Mouse (Mus musculus): Measurements from ENCODE around the gene Ahnak.
"Not testable (repeated sequence)": the region's sequence is repeated elsewhere in the genome, so short reads cannot be mapped to it uniquely, and the experiment has no call there.

Gene Ahnak

DNA sequence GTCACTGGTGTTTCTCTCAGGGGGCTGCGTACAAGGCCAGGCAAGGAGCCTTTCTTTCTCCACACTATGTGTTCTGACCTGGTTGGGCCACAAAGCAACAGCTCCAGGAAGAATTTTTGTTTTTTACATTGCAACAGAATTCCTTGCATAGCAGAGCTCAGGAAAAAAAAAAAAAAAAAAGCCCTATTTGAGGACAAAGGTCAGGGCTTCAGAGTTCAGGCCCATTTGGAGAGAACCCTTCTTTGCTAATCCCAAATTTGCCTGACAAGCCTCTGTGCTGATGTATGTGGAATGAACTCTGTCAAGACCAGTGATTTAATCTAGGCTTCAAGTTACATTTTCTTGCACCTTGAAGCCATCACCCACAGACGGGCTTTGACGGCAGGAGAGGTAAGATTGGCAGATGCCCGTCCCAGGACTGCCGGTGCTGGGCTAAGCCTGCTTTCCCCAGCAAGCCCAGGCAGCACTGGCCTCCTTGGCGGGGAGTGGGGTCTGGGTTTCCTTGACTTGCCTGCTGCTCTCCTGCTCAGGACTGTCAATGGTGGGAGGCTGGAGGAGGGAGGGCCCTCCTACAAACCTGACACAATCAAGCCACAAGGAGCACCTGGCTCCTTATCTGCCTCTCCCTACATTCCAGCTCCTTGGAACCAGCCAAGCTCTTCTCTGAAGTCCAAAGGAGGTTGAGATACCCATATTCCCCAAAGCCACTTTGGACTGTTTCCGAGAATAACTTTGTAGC is 58.3 kb downstream of the Ahnak start:
- DNase-seq: no peak

DNA sequence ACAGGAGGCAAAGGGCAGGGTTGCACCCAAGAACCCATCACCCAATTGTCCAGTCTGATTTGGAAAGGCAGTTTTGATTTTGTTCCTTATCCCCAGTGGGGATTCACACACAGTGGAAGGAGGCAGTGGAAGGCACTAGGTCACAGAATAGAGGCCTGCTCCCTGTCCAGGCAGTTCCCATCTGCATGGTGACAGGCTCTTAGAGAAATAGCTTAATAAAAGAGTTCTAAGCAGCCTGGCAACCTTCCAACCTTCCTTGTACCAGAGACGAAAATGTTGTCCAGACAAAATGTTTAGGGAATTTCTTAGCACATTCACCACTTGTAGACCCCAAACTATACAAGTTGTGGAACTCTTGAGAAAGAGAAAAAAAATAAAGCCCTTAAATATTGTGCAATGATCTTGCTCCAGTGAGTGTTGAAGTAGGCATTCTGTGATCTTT is 58.9 kb downstream of the Ahnak start:
- peak; percentile 48 for DNase-seq

DNA sequence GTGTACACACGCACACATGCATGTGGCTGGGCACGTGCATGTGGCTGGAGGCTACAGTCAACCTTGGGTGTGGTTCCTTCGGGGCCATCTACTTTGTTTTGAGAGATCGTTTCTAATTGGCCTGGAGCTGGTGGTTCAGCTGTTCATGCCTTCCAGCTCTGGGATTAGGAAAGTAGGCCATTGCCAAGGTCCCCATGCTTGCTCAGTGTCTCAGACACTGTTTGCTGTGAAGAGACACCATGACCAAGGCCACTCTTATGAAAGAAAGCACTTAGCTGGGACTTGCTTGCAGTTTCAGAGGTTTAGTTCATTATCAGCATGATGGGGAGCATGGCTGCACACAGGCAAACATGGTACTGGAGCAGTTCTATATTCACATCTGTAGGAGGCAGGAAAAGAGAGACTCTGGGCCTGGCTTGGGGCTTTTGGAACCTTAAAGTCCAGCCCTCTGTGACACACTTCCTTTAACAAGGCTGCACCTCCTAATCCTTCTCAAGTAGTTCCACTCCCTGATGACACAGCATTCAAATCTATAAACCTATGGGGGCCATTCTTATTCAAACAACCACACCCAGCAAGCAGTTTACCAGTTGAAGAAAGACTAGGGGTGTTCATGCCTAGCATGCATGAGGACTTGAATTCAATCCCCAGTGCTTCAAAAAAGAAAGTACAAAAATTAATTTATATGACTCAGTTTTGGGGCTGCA is 60.0 kb downstream of the Ahnak start:
- no peak for DNase-seq

DNA sequence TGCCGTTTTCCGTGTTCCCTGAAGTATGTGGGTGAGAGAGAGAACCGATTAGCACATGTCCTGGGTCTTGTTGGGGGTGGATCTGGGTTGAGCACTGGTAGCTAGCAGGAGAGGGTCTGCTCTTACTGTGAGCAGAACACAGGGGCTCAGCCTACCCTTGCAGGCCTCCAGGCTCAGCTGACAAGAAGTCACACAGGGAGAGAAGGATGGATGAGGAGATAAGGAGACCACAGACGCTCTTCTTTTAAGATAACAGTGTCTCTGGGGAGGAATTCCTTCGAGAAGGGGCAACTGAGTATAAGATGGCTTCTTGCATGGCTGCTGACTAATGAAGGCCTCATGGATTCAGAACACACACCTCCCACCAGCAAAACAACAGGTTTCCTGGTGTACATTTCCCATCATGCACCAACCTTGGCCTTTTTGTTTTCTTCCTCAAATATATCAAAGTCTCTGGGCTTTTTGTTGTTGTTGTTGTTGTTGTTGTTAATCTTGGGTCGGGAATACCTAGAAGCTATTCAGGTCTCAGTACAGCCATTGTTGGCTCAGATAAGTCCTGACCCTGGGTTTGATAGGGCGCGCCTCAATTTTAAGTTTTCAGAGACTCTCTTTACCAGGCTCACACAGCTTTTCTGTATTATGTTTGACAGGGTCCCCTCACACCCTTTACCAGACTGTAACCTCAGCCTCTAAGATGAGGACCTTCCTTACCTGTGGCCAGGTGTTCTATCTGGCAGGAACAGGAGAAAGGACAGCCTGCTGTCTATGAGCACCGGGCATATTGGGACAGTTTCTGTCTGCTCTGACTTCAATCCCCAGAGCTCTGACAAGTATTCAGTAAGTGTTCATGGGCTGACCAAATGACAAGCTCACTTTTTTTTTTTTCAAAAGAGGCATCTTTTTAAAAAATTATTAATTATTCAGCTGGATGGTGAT is 61.5 kb downstream of the Ahnak start:
- DNase-seq: no peak

DNA sequence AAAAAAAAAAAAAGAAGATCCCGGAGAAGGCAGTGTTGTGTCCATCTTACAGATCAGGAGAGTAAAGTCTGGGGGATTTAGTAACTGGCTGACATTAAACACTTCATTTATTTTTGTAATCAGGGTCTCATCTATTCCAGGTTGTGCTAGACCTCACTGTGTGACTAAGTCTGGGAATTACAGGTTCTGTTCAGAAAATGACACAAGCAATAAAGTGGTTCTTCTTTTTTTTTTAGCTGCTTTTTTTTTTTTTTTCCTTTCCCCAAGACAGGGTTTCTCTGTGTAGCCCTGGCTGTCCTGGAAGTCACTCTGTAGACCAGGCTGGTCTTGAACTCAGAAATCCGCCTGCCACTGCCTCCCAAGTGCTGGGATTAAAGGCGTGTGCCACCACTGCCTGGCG is 62.9 kb downstream of the Ahnak start:
- not testable (repeated sequence) for DNase-seq

DNA sequence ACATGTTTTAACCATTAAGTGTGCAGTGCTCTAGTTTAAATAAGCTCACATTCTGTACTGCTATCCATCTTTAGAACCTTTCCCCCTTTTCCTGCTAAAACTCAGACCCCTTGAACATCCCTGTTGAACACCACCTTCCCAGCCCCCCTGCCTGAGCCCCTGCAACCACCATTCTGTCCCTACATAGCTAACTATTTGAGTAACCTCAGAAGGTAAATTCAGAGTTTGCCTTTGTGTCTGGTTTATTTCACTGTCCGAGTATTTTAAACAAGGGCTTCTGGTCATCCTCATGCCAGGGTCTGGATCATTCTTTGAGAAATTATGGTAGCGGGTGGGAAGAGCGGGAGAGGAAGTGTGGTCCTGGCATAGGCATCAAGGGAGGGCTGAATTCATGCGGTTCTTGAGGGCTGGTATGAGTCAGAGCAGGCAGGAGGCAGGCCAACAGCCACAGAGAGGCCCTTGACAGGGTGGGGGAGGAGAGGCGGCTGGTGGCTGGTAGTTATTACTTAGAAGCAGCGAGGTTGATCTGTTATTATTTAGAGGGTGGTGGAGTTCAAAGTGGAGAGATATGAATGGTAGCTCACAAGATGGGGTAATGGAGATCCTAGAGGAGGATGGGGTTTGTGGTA is 63.8 kb downstream of the Ahnak start:
- peak; percentile 70 for DNase-seq

DNA sequence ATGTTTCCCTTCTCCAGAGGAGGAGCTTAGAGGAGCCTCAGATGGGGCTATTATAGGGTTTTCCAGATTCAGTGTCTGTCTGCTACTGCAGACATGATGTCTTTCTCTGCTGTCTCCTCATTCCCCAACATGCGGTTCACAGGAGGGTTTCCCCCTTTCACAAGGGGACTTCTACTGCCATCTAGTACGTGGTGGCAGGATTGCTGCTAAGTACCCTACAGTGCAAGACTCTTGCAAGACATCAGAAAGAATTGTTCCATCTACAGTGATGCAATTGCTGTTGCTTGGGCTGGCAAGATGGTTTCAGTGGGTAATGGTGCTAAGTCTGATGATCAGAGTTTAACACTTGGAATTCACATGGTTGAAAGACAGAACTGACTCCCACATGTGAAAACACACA is 66.1 kb downstream of the Ahnak start:
- no peak for DNase-seq

DNA sequence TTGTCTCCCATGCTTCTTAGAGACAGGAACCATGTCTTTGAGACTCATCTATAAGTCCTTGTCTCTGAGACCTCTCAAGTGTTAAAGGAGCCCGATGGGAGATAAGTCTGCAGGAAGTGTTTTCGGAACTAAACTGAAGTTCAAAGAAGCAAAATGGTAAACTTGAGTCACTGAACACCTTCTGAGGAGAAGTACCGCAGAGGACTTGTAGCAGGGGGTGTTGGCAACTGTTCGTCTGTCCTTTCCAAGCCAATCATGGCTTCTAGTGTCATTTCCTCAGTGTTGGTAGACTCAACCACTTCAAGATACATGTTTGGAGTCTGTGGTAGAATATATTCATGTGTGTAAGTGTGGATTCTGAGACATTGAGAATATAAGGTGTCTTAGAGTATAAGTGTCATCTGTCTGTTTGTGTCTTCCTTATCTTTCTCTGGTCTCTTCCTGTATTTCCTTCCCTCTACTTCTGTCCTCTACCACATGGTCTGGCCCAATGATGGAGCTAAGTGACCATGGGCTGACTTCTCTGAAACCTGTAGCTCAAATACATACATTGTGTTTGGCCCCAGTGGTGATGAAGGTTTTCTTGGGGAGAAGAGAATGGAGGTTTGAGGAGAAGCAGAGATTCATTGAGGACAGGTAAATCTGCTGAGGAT is 66.7 kb downstream of the Ahnak start:
- no peak for DNase-seq

DNA sequence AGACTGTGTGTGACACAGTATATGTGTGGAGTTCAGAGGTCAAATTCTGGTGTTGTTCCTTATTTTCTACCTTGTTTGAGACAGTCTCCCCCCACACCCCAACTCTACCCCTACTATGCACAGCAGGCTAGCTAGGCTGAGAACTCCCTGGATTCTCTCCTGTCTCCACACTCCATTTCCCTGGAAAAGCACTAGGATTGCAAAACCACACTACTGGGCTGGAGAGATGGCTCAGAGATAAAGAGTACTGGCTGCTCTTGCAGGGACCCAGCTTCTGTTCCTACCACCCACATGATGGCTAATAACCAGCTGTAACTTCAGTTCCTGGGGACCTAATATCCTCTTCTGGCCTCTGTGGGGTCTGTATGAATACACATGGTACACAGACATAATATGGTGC is 68.6 kb downstream of the Ahnak start:
- no peak for DNase-seq

DNA sequence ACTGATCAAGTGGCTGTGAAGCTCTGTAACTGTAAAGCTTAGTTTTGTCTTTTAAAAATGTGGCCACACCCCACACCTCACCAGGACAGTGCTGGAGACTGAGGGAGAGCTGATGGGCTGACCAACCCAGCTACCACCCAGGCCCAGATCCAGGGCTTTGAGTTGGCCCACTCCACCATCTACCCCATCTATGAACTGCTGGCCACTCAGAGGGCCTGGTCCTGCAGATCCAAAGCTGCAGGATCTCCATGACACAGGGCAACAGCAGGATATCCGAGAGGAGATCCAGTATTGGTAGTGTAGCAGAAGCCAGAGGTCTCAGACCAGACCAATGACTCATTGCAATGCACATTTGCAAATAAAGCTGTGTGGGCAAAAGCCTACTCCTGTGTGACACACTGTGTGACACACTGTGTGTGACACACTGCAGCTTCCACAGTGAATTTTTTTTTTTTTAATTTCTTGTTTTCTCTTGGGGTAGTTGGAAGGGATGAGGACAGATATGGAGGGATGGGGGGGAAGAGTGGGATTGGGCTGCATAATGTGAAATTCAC is 69.3 kb downstream of the Ahnak start:
- DNase-seq: no peak

DNA sequence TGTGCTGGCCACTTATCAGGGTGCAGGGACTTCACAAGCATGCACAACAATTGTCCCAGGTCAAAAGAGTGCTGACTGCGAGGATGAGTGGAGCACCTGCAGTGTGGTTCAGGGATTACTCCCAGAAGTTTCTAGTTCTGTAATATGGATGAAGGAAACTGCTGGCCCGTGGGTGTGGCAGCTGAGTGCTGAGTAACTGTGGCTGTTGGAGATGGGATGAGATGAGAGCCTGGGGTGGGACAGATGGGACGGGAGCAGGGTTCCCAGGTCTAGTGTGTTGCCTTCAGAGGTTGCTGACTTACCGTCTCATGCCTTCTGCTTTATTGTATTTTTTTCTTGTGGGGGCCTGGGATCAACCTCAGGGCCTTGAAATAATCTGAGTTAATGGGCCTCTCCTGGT is 69.9 kb downstream of the Ahnak start:
- DNase-seq: no peak

DNA sequence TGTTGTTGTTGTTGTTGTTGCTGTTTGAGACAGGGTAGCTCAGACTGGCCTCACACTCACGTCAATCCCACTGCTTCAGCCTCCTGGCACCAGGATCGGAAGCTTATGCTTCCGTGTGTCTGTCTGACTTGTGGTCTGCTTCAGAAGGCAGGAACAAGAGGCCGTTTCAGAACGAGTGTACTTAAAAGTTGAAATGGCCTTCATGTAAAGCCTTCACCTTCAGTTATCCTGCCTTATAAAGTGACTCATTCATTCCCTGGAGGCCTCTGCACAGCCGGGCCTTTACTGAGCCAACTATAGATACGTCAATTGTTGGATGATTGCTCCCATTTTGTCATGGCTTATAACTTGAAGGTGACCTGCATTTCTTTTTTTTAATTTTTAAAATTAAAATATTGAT is 70.3 kb downstream of the Ahnak start:
- no peak for DNase-seq

DNA sequence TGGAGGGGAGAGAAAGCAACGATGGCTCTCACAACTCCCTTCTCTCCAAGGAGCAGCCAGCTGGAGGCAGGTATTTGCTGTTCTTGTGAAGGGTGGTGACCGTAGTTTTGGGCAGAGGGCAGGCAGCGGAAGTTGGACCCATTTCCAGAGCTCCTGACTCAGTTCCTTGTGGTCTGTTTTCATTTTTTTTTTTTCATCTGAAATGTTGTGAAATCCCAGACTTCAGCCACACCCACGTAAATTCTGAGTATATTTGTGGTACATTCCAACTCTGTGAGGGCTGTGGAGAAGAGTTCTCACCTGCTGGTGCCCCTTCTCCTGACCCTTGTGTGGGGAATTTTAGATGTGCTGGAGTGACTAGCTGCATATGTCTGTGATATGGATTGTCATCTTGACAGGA is 71.0 kb downstream of the Ahnak start:
- no peak for DNase-seq

DNA sequence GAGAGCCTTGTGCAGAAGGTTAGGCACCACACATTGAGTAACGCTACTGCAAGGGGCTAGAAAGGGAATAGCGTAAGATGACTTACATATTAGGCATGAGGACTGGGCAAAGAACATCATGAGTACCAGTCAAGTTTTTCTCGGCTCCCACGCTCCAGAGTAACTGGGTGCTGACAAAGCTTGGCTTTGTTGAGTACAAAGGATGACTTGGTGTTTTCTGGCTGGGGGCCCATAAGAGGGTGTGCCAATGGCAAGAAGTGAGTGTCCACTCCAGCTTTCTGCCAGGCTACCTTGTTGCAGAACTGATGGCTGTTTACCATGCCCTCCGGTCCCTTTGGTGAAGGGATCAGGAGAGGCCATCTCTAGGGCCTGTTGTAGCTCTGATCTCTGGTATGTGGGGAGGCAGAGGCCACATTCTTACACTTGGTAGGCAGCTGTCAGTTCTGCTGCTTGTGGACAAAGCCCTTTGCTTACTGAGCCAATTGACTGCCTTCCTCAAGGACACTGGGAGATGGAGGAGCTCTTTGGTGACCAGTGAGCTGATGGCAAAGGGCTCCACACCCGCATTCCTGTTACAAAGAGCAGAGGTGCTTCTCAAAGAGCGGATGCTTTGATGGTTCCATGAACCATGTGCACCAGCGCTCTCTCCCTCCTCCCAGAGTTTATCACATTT is 72.3 kb downstream of the Ahnak start:
- DNase-seq: peak; percentile 47

DNA sequence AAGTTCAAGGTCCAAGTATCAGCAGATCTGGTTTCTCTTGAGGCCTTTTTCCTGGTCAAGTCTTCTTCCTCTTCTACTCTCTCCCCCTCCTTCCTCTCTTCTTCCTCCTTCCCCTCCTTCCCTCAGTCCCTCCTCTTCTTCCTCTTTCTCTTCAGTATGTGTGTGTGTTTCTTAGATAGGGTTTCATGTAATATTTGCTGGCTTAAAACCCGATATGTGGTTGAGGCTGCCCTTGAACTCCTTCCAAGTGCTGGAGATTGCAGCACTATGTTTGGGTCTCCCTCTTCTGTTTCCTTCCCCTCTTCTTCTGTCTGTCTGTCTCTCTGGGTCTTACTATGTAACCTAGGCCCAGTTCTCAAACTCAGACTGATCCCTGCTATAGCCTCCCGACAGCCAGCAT is 73.7 kb downstream of the Ahnak start:
- DNase-seq: no peak

DNA sequence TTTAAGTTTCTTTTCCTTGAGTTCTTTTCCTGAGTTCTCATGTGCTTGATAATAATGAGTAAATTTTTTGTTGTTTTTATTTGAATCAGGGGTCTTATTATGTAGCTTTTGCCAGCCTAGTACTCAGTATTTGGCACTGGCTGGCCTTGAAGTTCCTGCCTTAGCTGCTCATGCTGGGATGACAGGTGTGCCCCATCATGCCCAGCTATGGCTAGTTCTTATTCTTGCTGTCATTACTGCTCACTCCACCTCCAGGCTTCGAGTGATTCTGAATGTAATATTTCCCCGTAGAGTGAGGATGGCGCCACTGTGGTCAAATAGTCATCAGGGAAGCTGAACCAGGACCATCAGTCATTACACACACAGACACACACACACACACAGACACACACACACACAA is 74.7 kb downstream of the Ahnak start:
- no peak for DNase-seq

DNA sequence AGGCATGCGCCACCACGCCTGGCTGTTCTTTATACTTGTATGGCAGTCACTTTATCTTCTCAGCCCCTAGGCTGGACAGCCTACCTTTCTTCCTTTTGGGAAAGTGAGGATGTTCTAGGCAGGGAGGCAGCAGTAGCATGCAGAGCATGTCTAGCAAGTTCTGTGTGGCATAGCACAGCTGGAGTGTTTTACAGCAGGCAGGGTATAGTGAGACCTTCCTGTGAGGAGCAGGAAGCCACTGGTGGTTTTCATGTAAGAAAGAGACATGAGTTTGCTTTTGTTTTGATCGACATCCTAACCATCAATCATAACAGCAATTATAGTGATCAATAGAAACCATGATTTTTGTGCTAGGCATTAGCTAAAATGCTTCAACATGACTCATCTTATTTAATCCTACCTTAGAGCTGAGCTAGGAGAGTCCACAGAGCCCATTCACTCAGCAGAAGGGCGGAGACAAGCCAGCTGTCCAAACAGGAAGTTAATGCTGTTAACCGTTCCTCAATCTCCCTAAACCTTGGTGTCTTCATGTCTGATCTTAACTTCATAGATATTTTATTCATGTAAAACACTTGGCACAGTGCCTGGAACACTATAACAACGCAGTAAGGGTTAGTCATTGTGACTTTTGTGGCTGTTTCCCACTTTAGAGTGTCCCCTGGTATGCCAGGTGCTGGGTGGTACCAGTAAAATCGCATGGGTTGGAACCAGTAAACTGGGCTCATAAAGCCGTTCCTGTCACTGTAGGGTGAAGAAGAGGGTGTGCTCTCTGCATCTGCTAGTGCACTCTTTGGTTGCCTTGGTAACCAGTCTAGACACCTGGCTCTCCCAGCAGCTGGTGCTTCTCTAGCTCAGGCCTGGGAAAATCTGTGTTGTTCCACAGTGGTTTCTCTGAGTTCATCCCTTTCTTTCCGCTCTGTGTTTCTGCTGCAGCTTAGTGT is 76.8 kb downstream of the Ahnak start:
- no peak for DNase-seq

DNA sequence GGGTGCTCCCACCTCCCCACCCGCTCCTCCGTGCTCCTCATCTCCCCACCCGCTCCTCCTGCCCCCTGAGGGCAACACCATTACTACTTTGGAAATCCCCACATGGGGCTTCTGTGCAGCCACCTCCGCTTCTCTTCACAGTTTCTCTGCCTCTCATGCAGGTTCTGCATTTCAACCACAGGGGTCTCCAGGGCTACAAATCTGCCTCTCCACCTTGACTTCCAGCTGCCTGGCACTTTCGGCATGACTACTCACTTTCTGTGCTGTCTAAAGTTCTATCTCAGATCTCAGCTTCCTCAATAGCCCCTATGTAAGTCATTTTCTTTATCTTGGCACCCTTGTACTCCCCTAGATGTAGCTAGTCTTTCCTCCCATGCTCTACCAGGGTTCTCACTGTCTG is 78.2 kb downstream of the Ahnak start:
- DNase-seq: no peak

DNA sequence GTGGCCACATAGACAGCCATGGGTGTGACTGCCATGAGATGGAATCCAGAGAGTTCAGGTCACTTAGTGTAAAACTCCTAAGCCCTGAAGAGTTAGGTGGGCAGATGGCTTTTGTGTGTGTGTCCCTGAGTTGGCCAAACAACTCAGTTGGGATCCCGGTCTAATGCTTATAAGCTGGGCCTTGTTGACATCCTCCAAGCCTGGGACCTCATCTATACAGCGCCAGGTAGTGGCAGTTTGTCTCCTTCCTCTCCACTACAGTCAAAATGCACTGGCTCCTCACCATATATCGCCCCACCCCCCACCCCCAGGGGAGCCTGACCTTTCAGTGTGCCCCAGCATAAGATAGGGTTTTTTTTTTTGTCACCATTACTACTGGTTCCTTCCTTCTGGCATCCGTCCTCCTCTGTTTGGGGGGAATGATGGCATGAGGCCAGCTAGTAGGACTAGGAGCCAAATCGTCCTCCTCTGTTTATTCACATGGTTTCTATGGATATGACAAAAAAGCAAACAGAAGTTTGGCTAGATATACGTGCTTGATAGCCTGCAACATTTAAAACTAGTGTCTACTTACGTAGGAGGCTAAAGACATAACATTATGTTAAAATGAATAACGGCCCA is 80.7 kb downstream of the Ahnak start:
- peak; percentile 65 for DNase-seq

DNA sequence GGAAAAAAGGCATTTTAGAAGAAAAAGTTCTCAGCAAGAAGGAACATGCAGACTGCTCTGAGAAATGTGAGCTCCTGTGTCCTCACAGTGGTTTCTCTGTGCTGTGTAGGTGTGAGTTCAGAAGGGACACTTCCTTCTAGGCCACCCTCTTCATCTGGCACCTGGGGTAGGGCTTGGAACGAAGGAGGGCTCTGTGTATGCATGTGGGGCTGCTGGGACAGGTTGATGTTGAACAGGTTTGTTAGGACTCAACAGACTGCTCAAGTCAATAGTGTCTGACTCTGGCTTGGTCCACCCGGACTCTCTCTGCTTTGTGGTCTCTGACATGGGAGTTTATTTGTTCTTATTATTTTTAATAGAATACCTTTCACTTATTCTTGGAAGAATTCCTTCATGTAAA is 81.2 kb downstream of the Ahnak start:
- DNase-seq: no peak

Measured in lung, postnatal 14 days (tissue).